Mouse (Mus musculus): ENCODE results near the gene Vdr. TPM values are rescaled to one million over a fixed set of nuclear protein-coding genes. Genes with fewer than 3 reads are reported as not detected.
A peak's percentile ranks its signal among the peaks of the same experiment; 100 is the strongest.

The Vdr gene
- total and polyA plus RNA-seq, 2 experiments, result 0.04 to 0.09 TPM

- no peak overlapping the region for H3K4me3 ChIP-seq (ENCODE audit: insufficient read depth, low read depth, low read length)
- no peak overlapping the region for H3K27ac ChIP-seq (replicated peaks; ENCODE audit: insufficient read depth, low read depth, low read length)
- 0 out of 2 replicates have a peak, but pooled peaks cover 2% of the 10 kb centered on the region for H3K27me3 ChIP-seq (ENCODE audit: control insufficient read depth, insufficient read depth, low read length)
- WGBS, result 16% methylated on average over 16 of the region's 16 CpGs
- peak; percentile 50 for DNase-seq (ENCODE audit: extremely low read depth, low read depth, low spot score)
- no peaks in the 10 kb centered on the region for H3K36me3 ChIP-seq (ENCODE audit: control insufficient read depth, insufficient read depth, low read length)
- H3K9ac ChIP-seq (ENCODE audit: low read depth, low read length), result no peak overlapping the region
- TF ChIP-seq POLR2A (IDR thresholded peaks at IDR 0.05; ENCODE audit: extremely low read depth, insufficient read depth, low read length), result no peak
- peak; percentile 97 for TF ChIP-seq CTCF (IDR thresholded peaks at IDR 0.05; ENCODE audit: low read depth, low read length)
- H3K4me1 ChIP-seq (ENCODE audit: control insufficient read depth, insufficient read depth, low read length), result no peaks in the 10 kb centered on the region
- H3K79me2 ChIP-seq (ENCODE audit: control insufficient read depth, insufficient read depth, low read length), result no peaks in the 10 kb centered on the region
Measured at GRCm38 (mm10) chr15:97952137-97952888, 41.9 kb upstream of the Vdr start.

- Histone ChIP-seq H3K36me3 (ENCODE audit: control insufficient read depth, insufficient read depth, low read length) (no peaks in the 10 kb centered on the region), H3K27me3 (ENCODE audit: control insufficient read depth, insufficient read depth, low read length) (0 out of 2 replicates have a peak, but pooled peaks cover 2% of the 10 kb centered on the region), H3K79me2 (ENCODE audit: control insufficient read depth, insufficient read depth, low read length) (no peaks in the 10 kb centered on the region), H3K4me3 (ENCODE audit: insufficient read depth, low read depth, low read length) (no peak overlapping the region), H3K27ac (replicated peaks; ENCODE audit: insufficient read depth, low read depth, low read length) (no peak overlapping the region), H3K4me1 (ENCODE audit: control insufficient read depth, insufficient read depth, low read length) (no peaks in the 10 kb centered on the region), H3K9ac (ENCODE audit: low read depth, low read length) (no peak overlapping the region)
- no peak for TF ChIP-seq POLR2A (IDR thresholded peaks at IDR 0.05; ENCODE audit: extremely low read depth, insufficient read depth, low read length)
- no peak for TF ChIP-seq CTCF (IDR thresholded peaks at IDR 0.05; ENCODE audit: low read depth, low read length)
- DNase-seq (ENCODE audit: extremely low read depth, low read depth, low spot score), result no peak
- 69% methylated on average over 7 of the region's 7 CpGs for WGBS
Measured at GRCm38 (mm10) chr15:97950240-97950639, 39.8 kb upstream of the Vdr start.

GRCm38 (mm10) chr15:97949706-97950105 lies 39.3 kb upstream of the Vdr start:
- no peaks in the 10 kb centered on the region for H3K79me2 ChIP-seq (ENCODE audit: control insufficient read depth, insufficient read depth, low read length)
- H3K27ac ChIP-seq (replicated peaks; ENCODE audit: insufficient read depth, low read depth, low read length), result no peak overlapping the region
- H3K9ac ChIP-seq (ENCODE audit: low read depth, low read length), result no peak overlapping the region; the same call in 1 of the 2 replicates
- no peak for DNase-seq (ENCODE audit: extremely low read depth, low read depth, low spot score)
- H3K4me1 ChIP-seq (ENCODE audit: control insufficient read depth, insufficient read depth, low read length), result no peaks in the 10 kb centered on the region
- TF ChIP-seq CTCF (IDR thresholded peaks at IDR 0.05; ENCODE audit: low read depth, low read length) (no peak), POLR2A (IDR thresholded peaks at IDR 0.05; ENCODE audit: extremely low read depth, insufficient read depth, low read length) (no peak)
- H3K4me3 ChIP-seq (ENCODE audit: insufficient read depth, low read depth, low read length), result no peak overlapping the region
- 50% methylated on average over 3 of the region's 3 CpGs for WGBS
- 0 out of 2 replicates have a peak, but pooled peaks cover 2% of the 10 kb centered on the region for H3K27me3 ChIP-seq (ENCODE audit: control insufficient read depth, insufficient read depth, low read length)
- no peaks in the 10 kb centered on the region for H3K36me3 ChIP-seq (ENCODE audit: control insufficient read depth, insufficient read depth, low read length)

GRCm38 (mm10) chr15:97948720-97949119 lies 38.3 kb upstream of the Vdr start:
- Histone ChIP-seq H3K4me1 (ENCODE audit: control insufficient read depth, insufficient read depth, low read length) (no peaks in the 10 kb centered on the region), H3K79me2 (ENCODE audit: control insufficient read depth, insufficient read depth, low read length) (no peaks in the 10 kb centered on the region), H3K27ac (replicated peaks; ENCODE audit: insufficient read depth, low read depth, low read length) (no peak overlapping the region), H3K36me3 (ENCODE audit: control insufficient read depth, insufficient read depth, low read length) (no peaks in the 10 kb centered on the region), H3K4me3 (ENCODE audit: insufficient read depth, low read depth, low read length) (no peak overlapping the region; the same call in 1 of the 2 replicates), H3K27me3 (ENCODE audit: control insufficient read depth, insufficient read depth, low read length) (0 out of 2 replicates have a peak, but pooled peaks cover 2% of the 10 kb centered on the region), H3K9ac (ENCODE audit: low read depth, low read length) (no peak overlapping the region; the same call in none of the 2 replicates)
- no peak for DNase-seq (ENCODE audit: extremely low read depth, low read depth, low spot score)
- TF ChIP-seq POLR2A (IDR thresholded peaks at IDR 0.05; ENCODE audit: extremely low read depth, insufficient read depth, low read length) (no peak), CTCF (IDR thresholded peaks at IDR 0.05; ENCODE audit: low read depth, low read length) (no peak)
- WGBS, result 53% methylated on average over 7 of the region's 7 CpGs

- TF ChIP-seq POLR2A (IDR thresholded peaks at IDR 0.05; ENCODE audit: extremely low read depth, insufficient read depth, low read length) (no peak), CTCF (IDR thresholded peaks at IDR 0.05; ENCODE audit: low read depth, low read length) (no peak)
- no peaks in the 10 kb centered on the region for H3K36me3 ChIP-seq (ENCODE audit: control insufficient read depth, insufficient read depth, low read length)
- DNase-seq (ENCODE audit: extremely low read depth, low read depth, low spot score), result no peak
- H3K4me1 ChIP-seq (ENCODE audit: control insufficient read depth, insufficient read depth, low read length), result no peaks in the 10 kb centered on the region
- no peak overlapping the region for H3K4me3 ChIP-seq (ENCODE audit: insufficient read depth, low read depth, low read length)
- H3K27me3 ChIP-seq (ENCODE audit: control insufficient read depth, insufficient read depth, low read length), result 0 out of 2 replicates have a peak, but pooled peaks cover 2% of the 10 kb centered on the region
- H3K79me2 ChIP-seq (ENCODE audit: control insufficient read depth, insufficient read depth, low read length), result no peaks in the 10 kb centered on the region
- 59% methylated on average over 11 of the region's 11 CpGs for WGBS
- H3K27ac ChIP-seq (replicated peaks; ENCODE audit: insufficient read depth, low read depth, low read length), result no peak overlapping the region
- H3K9ac ChIP-seq (ENCODE audit: low read depth, low read length), result no peak overlapping the region
Measured at GRCm38 (mm10) chr15:97945656-97946315, 35.4 kb upstream of the Vdr start.
